ENCODE assay signal across 32 mouse cellular contexts in the genomic region with DNA sequence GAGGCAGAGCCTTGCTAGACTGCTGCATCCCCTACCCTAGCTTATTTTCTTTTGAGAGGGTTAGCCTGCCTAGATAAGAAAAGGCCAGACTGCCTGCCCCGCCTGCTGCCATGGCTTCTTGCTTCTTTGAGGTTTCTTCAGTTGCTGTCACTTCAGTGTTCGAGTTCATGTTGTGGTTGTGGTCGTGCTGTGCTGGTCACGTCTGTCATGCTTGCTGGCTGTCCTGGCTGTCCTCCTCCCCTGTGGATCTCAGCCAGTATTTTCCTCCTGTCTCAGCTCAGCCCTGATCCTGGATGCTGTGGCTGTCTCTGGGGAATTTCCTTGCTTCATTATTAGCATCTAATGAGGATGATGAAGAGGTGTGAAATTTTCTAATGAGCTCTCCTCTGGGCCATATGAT.
DNase-seq lines count a peak whose midpoint lies in the region; ATAC-seq lines count a peak whose summit lies in the region.
"Had no signal": no experiment of that assay in that cellular context is flagged by ENCODE, and none has a peak within 500 bp of the region (broad histone marks: within the 10 kb centered on the region; RNA-seq: fewer than 3 reads in every experiment).

No protein-coding gene starts in this region.

- H3K27me3 ChIP-seq in intestine, embryonic 15.5 days (replicated peaks) = no peaks in the 10 kb centered on the region
- H3K27me3 ChIP-seq: CH12.LX; embryonic facial prominence, embryonic 13.5 days; heart, embryonic 12.5 days; hindbrain, embryonic 13.5 days; limb, embryonic 15.5 days; liver, embryonic 13.5 days; midbrain, embryonic 15.5 days; neural tube, embryonic 15.5 days had no signal

- H3K36me3 ChIP-seq in intestine, embryonic 15.5 days = peaks cover 77% of the 10 kb centered on the region

- no peak overlapping the region for H3K4me3 ChIP-seq in intestine, embryonic 15.5 days (replicated peaks)
- H3K4me3 ChIP-seq: embryonic facial prominence, embryonic 13.5 days; forebrain, embryonic 10.5 days; gastrocnemius, adult 2 months; heart, adult 2 months; heart, embryonic 12.5 days; hindbrain, embryonic 13.5 days; limb, embryonic 10.5 days; limb, embryonic 15.5 days; liver, embryonic 13.5 days; midbrain, embryonic 10.5 days; midbrain, embryonic 15.5 days; neural tube, embryonic 15.5 days had no signal

- no peak for ATAC-seq in intestine, embryonic 15.5 days
- ATAC-seq: forebrain, embryonic 16.5 days; intestine, postnatal 0 days; midbrain, embryonic 15.5 days had no signal

- DNase-seq in adrenal gland, adult 2 months = peak; percentile 56
- no peak for DNase-seq in adrenal gland, postnatal 4 days (ENCODE audit: low spot score in 2 of 2)
- DNase-seq in cerebellum, postnatal 25 days = peak; percentile 51 to 52
- DNase-seq in cerebellum, adult 11 months = no peak
- peak; percentile 13 for DNase-seq in ovary, adult 18-20 months (ENCODE audit: low spot score)
- DNase-seq in ovary, postnatal 36 days (ENCODE audit: low spot score) = no peak
- DNase-seq in retina, embryonic 14.5 days (ENCODE audit: low spot score) = no peak
- DNase-seq: gastrocnemius, adult 2 months; gastrocnemius, postnatal 36 days; heart, adult 2 months; heart, postnatal 4 days; kidney, adult 9 months; kidney, postnatal 10 days; layer of hippocampus, postnatal 36 days; liver, embryonic 13.5 days; lung, adult 18-20 months; thymus, adult 2 months; thymus, postnatal 4 days had no signal

- H3K4me1 ChIP-seq in intestine, embryonic 15.5 days (replicated peaks) = no peaks in the 10 kb centered on the region
- H3K4me1 ChIP-seq: embryonic facial prominence, embryonic 13.5 days; forebrain, embryonic 10.5 days; heart, embryonic 12.5 days; hindbrain, embryonic 13.5 days; limb, embryonic 10.5 days; limb, embryonic 15.5 days; liver, embryonic 13.5 days; midbrain, embryonic 10.5 days; midbrain, embryonic 15.5 days; neural tube, embryonic 15.5 days had no signal

- 88% methylated on average over 4 of the region's 4 CpGs for WGBS in intestine, embryonic 15.5 days

- no peaks in the 10 kb centered on the region for H3K9me3 ChIP-seq in intestine, embryonic 15.5 days
- H3K9me3 ChIP-seq: embryonic facial prominence, embryonic 13.5 days; forebrain, embryonic 10.5 days; heart, embryonic 12.5 days; hindbrain, embryonic 13.5 days; limb, embryonic 10.5 days; limb, embryonic 15.5 days; liver, embryonic 13.5 days; midbrain, embryonic 10.5 days; midbrain, embryonic 15.5 days; neural tube, embryonic 15.5 days had no signal

- H3K9ac ChIP-seq in intestine, embryonic 15.5 days = no peak overlapping the region
- H3K9ac ChIP-seq: embryonic facial prominence, embryonic 13.5 days; heart, embryonic 12.5 days; hindbrain, embryonic 13.5 days; limb, embryonic 15.5 days; liver, embryonic 13.5 days; midbrain, embryonic 15.5 days; neural tube, embryonic 15.5 days had no signal

- no peak overlapping the region for H3K4me2 ChIP-seq in intestine, embryonic 15.5 days (replicated peaks)
- H3K4me2 ChIP-seq: embryonic facial prominence, embryonic 13.5 days; heart, embryonic 12.5 days; hindbrain, embryonic 13.5 days; limb, embryonic 15.5 days; liver, embryonic 13.5 days; midbrain, embryonic 15.5 days; neural tube, embryonic 15.5 days had no signal

- H3K27ac ChIP-seq in intestine, embryonic 15.5 days = no peak overlapping the region
- H3K27ac ChIP-seq: embryonic facial prominence, embryonic 13.5 days; forebrain, embryonic 10.5 days; gastrocnemius, adult 2 months; heart, adult 2 months; hindbrain, embryonic 13.5 days; limb, embryonic 10.5 days; limb, embryonic 15.5 days; liver, embryonic 13.5 days; macrophage; midbrain, embryonic 10.5 days; midbrain, embryonic 15.5 days; neural tube, embryonic 15.5 days had no signal

Comparison
In these comparisons a context has a peak if more than half of its experiments do, and no peak if none do; other contexts are left out.
1. DNase-seq: peak in adrenal gland, adult 2 months (single experiment), cerebellum, postnatal 25 days (2 of 2) and ovary, adult 18-20 months (single experiment); none in adrenal gland, postnatal 4 days (0 of 2), cerebellum, adult 11 months (single experiment), ovary, postnatal 36 days (single experiment) and retina, embryonic 14.5 days (single experiment).